Mouse (Mus musculus) 416B (cell line): ENCODE measurements at regions not wholly inside any gene's neighbourhood (a gene's known extent, or its start where the extent isn't known, plus 50 kb on each side); places are given as distances from the start of the nearest gene placed in this dataset.

Source experiments
- DNase-seq: peaks from one replicate; pipeline ENCODE4 v3.0.0; 2011; ENCODE audit warnings: low read depth

DNA sequence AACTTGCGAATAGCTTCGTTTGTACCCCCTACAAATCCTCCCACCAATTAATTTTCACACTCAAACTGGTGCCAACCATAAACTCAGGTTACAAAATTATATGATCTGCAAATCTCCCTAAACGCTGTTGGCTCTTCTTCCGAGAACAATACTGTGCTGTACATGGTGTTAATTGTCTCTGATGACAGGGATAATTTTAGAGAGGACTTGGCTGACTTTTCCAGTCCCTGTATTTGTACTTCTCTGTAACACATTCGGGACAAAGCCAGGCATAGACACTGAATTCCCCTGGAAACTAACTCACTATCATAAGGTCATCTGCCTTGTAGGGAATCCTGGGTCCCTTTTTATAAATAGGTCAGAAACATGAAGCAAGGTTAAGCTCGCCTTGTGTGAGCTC is 442.4 kb downstream of the Ppargc1a start:
- DNase-seq: no peak

DNA sequence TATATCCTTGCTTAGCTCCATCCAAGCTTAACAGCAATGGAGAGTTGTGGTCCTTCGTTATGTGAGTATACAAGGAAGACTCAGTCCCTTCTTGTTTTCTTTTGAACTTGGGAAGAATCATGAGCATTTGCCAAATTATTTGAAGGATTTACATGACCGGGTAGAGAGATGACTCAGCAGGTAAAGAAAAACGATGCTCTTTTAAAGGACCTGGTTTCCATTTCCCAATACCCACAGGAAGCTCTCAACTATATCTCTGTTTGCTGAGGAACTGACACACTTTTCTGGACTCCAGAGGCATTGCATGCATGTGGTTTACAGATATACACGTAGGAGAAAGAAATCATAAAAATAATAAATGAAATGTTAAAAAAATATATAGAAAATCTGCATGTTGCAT is 457.5 kb downstream of the Ppargc1a start:
- peak; percentile 11 for DNase-seq

- DNase-seq: no peak
These were observed 458.8 kb downstream of the Ppargc1a start for GRCm38 (mm10) chr5:51108737-51109136.

GRCm38 (mm10) chr5:51108181-51108580 is 459.3 kb downstream of the Ppargc1a start:
- DNase-seq: no peak

DNA sequence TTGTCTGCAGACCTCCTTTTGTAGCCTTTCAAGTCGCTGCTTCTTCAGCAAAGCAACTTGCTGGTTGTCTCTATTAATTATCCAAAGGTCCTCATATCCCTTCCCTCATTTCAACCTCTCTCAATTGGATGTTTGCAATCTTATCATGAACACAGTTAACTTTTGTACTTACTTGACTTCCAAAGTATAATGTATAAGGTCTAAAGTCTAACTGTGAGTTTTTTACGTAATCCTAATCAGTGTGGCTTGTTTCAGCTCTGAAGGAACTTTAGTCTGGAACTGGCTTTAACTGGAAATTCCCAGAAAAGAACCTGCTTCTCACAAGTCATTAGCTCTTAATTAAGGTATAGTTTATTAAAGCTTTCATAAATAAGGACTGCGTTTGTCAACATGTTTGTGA is 467.6 kb downstream of the Ppargc1a start:
- DNase-seq: no peak

- no peak for DNase-seq
These were observed 494.7 kb downstream of the Ppargc1a start for GRCm38 (mm10) chr5:51072674-51073468.

DNA sequence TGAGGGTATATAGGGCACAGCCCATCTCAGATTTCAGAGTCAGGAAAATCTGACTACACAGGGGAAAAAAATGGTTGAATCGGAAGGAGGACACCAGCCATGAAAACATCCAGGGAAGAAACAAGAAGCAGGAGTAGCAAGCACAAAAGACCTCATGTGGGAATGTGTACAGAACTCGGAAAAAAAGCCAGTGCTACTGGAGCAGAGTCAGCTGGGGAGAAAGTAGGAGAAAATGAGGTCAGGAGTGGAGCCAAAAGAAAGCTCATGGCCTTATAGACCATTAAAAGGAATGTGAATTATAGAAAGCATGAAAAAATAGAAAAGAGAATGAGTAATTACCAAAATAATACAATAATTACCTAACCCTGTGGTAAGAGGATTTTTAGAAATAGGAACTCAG is 495.4 kb downstream of the Ppargc1a start:
- DNase-seq: no peak

- DNase-seq: no peak
These were observed 497.9 kb downstream of the Ppargc1a start for GRCm38 (mm10) chr5:51069668-51070067.

DNA sequence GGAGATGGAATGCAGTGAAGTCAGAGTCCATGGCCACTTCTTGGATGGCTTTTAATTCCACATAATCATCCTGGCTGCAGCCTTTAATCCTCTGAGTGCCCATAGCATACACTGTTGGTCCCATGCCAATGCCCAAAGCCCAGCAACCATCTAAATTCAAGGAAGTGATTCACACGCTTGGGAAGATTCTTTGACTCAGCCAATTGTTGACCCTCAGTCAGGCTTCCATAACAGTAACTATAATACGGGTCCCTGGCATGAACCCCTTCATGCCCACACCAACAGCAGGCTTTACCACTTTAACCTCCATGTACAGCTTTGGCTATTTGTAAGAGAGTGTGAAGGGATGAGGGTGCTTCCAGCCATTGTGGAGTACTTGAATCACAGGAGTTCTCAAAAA is 521.7 kb downstream of the Ppargc1a start:
- no peak for DNase-seq

DNA sequence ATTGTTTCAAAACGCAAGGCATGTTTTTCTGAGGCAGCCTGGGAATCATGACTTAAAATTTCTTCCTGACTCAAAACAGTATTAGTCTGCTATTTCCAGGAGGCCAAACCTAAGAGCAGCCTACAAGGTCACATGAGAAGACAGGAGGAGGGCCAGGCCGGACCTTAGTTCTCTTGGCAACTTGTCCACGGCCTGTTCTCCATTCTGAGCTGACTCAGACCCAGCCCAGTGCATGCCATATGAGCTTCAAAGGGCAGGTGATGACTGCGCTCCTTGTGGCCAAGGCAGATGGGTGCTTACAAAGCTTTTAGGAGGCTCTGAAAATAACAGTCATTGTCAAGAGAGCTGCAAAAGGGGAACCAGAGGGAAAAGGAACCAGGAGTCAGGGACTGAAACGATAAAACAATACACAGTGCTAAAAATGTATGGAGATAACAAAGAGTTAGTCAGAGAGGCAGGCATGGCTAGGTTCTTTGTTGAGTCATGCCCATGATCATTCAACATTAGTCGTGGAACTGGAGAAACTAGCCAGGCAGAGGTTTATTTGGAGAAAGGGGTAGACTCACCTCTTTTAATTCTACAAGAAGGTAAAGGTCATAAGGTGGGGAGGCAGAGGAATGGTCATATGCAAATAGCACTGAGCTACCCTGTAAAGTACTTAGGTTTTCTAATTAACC is 525.8 kb downstream of the Ppargc1a start:
- peak; percentile 1 for DNase-seq

DNA sequence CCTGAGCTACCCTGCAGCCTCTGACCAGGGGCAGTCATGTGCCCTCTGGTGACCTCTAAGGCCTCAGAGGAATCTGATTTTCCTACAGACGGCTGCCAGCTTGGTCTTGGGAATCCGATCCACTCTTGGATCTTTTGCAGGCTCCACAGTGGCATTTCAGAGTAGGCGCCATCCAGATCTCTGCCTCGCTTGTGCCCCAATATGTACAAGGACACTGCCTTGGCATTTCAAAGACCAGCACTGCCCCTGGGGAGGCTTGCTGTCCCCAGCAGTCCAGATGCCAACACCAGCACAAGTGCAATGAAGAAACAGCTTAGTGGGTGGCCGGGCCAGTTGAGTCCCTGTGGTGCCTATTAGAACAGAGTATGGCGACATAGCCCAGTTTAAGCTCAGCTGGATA is 526.6 kb downstream of the Ppargc1a start:
- no peak for DNase-seq

- no peak for DNase-seq
These were observed 527.1 kb downstream of the Ppargc1a start for GRCm38 (mm10) chr5:51040463-51040862.

DNA sequence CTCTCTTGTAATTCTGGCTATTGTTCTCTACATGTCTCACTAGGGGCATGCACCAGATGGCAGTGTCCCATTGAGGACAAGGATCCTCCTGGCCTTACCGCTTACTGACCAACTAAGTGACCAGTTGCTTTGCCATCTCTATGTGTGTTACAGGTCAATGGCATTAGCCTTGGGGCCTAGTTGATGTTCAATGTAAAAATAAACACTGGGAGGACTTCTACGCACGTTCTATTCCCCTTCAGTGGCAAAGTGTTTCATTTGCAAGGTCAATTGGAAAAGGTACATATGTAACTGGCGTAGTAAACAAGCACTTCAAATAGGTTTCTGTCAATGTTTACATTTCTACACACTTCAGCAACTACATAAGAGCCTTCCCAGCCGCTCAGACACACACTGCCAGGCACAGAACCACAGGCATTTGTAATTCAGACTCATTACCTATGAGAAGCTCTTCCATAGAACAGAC is 527.8 kb downstream of the Ppargc1a start:
- peak; percentile 3 for DNase-seq

GRCm38 (mm10) chr5:51036450-51036990 is 531.0 kb downstream of the Ppargc1a start:
- no peak for DNase-seq

DNA sequence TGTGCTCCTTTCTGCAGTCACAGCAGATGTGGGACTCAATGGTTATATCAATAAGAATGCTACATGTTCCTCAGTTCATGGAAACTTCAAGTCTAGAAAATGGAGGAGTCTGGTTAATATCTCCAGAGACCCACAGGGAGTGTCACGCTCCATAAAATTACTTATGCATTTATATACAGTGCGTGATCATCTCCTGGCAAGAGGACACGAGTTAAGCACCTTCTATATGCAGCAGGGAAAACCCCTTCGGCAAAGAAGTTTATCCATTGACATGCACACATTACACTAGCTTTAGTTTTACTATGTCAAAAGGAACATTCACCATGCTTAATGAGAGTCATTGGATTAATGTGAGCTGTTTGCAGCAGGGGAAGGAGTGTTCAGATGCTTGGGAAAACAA is 538.6 kb downstream of the Ppargc1a start:
- no peak for DNase-seq

DNA sequence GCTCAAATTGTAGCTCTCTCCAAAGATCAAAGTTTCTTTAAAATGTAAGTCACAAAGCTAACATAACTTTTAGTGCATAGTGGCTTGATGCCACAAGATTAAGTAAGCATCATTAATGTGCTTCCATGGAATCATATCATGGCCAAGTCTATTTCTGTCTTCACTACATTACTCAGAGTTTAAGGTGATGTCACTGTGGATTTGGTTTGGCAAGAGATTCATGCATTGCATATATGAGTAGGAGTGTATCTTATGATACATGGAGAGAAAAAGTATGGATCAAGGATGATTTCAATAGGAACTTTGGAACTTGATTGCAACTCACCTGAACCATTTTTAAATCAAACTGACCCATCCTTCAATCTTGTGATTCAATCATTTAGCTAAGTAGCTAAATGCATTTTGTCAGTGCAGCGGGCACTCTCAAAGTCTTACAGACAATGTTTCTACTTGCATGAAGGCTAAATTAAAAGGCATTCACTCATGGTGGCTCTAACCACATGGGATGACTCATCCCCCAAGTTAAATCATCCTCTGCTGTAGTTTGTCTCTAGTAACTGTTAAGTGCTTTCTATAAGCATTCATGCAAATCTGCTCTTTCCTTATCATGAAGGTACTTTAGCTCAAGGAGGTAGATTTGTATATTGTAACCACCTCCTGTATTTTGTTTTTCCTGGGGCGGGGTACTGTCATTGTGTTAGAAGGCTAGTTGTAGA is 576.5 kb downstream of the Ppargc1a start:
- peak; percentile 8 for DNase-seq
